Mouse (Mus musculus) G1E (cell line): ENCODE measurements at regions not wholly inside any gene's neighbourhood (a gene's known extent, or its start where the extent isn't known, plus 50 kb on each side); places are given as distances from the start of the nearest gene placed in this dataset.

Experiments
- CTCF ChIP-seq: IDR thresholded peaks from 2 replicates; pipeline ENCODE4 v1.5.1; 2012; ENCODE audit warnings: low read depth, low read length, inconsistent platforms, mixed read lengths
- GATA1 ChIP-seq: IDR thresholded peaks from 2 replicates; pipeline ENCODE4 v1.6.1; 2012; ENCODE audit warnings: borderline replicate concordance, low read length, inconsistent platforms, mixed read lengths
- TAL1 ChIP-seq: conservative IDR thresholded peaks from 2 replicates; pipeline ENCODE4 v1.6.1; 2012; ENCODE audit warnings: low read depth, low read length, inconsistent platforms, mixed read lengths

DNA sequence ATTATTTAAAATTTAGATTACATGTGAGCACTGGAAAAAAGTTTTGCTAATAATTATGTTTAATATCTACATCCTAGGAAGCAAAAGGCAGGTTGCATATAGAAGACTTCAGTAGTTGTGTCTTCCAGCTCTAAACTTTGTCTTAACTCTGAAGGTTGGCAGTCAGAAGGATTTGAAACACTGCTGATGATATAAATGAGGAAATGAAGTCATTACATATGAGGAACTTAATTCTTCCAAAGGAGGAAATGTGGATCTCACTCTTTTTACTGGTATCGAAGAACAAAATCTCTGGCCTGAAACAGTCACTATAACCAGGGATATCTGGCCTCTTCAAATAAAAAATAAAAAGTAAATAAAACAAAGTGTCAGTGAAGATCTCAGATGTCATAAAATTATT lies 173.1 kb downstream of the Calcrl start:
- TF ChIP-seq GATA1 (no peak), TAL1 (no peak), CTCF (no peak)
